Mouse (Mus musculus) lung, postnatal 14 days (tissue): ENCODE data around the gene Tmem126a.

ENCODE experiments used
- DNase-seq: peaks from one replicate; pipeline ENCODE4 v3.0.0; 2021

Tmem126a gene

DNA sequence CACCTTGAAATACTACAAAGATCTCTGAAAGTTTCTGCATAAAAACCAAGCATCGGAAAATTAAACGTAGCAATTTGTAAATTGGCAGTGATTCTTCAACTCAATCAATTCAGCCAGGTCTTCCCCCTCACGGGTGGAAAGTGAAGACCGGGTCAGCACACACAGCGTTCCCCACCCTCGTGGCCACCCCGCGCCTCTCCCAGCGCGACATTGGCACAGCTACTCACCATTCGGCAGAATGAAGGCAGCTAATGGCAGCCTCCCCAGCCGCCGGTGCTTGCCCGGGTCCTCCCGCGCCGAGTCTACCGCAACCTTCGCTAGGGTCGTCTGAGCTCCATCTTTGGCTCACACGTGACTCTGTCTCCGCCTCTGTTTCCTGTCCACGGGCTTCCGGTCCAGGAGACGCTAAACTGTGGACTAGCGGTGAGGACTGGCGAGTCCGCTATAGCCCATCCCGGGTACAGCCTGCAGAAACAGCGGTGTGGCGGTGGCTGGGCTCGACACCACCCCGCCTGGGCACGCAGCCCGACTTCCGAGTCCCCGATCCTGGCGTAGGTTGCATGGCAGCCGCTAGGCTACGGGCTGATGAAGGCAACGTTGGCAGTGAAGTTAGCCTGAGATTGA is at the start of gene Tmem126a:
Gene Tmem126a, minus strand, starts transcription at position 385 of the 624 bp plus-strand sequence.
- peak; percentile 81 for DNase-seq

DNA sequence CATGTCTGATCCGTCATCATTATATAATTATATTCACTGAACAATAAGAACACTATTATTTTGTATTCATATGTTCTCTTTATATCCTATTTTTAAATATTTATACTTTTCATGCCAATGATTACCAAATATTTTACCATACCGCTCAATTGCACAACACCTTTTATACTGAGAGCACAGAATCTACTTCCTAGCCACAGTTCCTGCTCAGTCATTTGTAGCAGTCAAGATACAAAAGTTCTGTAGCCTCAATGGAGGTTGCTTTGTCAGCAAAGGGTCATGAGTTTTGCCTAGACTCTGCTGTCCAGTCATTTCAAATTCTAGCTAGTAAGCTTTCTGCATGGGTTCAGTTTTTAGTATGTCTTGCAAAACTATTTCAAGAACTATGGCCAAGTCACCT is 25.6 kb upstream of the Tmem126a start:
- no peak for DNase-seq

DNA sequence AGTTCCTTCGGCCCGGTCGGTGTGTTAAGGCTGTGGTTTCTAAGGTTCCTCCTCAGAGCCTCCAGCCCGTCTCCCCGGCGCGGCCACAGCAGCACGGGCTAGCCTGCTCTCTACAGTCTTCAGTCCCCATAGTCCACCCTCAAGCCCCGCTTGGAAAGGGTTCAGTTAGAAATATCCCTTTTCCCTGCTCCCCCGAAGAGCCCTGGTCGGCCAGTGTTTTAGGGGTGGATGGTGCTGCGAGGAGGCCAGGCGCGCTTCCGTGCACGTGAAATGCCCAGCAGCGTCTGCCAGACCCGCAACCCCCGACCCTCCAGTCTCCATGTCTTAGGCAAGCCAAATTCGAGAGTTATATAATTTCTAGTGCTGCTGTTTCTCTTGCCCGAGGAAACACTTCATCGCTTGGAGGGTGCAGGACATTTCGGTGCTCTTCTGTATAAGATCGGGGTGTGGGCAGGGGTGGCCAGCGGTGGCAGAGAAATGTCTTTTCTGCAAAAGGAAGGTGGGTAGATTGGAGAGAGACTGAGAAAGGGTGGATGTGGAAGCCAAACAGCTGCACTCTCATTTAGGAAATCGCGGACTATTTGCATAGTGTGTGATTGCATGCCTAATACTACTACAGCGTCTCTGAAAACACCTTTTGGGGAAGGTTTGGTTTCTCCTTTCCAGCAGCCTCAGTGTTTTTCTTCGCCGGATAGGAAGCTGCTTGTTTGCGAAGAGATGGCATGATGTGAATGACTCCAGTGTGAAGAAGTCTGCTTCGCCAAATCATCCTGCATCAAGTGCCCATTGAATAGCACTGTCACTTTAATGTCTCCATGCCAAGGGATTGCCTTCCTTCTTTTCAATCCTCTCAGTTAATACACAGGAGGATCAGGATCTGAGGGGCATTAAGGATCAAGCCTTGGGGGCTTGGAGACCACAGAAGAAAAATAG is 19.6 kb upstream of the Tmem126a start, which contains the start of gene Dlg2:
Gene Dlg2, plus strand, starts transcription at position 360 of the 933 bp plus-strand sequence.
- DNase-seq: peak; percentile 9

DNA sequence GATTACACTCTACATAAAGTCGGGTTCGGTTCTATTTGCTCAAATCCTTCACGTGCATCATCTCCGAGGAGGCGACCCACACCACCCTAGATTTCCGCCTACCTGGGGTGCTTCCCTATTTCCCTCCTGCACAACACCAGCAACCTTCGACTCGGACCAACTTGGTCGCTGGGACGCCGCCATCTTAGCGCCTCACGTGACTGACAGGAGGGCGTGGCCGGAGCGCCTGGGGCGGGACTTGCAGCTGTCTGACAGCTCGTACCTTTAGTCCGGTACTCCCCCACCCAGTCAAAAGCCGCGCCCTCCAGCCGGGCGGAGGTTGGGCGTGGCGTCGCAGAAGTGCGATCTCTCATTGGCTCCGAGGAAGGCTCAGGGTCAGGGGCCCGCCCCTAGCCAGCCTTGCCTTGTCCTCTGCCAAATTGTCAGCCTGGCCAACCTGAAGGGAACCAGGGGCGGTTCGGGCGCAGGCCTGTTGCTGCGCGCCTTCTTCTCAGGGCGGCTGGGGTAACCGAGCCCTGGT is 18.8 kb upstream of the Tmem126a start, which contains the start of gene Tmem126b:
Gene Tmem126b, minus strand, starts transcription at position 209 of the 520 bp plus-strand sequence.
- peak; percentile 98 for DNase-seq

DNA sequence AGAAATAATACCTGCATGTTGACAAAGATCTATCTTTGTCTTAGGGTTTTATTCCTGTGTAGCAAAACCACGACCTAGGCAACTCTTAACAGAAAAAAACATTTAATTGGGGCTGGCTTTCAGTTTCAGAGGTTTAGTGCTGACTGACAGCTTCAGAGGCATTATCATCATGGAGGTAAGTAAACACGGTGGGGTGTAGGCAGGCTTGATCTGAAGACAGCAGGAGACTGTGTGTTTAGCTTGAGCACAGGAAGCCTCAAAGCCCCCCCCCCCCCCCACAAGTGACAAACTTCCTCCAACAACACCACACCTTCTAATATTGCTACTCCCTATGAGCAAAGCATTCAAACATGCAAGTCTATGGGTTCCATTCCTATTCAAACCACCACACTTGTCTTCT is 16.5 kb upstream of the Tmem126a start:
- DNase-seq: no peak

DNA sequence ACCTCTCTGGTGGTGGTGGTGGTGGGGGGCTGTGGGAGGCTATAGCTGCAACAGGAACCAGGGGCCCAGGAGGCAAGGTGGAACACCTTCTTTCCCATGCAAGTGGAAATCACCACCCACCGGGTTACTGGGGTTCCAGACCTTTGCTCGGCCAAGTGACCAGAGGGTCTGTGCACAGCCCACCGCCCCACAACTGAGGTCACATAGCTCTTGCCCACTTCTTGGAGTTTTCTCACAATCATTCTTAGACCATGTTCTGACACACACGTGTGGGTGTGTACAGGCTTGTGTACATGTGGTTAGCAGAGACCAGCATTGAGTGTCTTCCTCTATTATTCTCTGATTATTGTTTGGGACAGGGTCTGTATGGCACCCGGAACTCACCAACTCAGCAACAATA is 4.4 kb upstream of the Tmem126a start:
- DNase-seq: no peak

DNA sequence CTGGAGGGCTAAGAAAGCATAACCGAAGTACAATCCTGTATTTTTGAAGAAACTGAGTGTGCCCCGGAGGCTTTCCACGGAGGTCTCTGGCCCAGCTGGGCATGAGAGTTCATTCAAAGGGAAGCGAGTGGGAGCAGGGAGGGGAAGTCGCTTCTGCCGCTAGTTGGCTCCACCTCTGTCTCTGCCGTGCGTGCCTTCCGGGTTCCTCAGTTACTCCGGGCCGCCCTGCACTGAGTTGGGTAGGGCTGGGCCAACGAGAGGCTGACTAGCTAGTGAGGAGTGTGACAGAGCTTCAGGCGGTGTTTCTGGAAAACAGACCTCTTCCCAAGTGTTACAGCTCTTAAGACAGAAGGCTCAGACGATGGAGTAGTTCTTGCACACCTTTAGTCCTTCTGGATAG is 3.9 kb upstream of the Tmem126a start:
- peak; percentile 49 for DNase-seq

DNA sequence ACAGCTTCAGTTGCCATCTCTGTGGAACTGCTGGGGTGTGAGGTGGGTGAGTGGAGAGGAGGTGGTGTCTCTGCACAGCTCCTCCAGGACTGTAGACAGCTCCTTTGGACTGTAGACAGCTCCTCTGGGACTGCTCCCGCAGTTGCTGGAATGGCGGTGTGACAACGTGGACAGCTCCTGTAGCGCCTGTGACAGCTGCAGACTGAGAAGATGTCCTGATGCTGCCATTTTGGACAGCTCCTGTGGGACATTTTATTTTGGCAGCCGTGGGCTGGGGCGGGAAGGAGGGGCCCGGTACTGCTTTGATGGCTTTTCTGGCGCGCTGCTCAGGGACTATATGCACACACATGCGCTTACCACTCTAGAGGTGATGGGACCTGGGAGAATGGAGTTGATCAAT is 3.3 kb upstream of the Tmem126a start:
- DNase-seq: no peak

DNA sequence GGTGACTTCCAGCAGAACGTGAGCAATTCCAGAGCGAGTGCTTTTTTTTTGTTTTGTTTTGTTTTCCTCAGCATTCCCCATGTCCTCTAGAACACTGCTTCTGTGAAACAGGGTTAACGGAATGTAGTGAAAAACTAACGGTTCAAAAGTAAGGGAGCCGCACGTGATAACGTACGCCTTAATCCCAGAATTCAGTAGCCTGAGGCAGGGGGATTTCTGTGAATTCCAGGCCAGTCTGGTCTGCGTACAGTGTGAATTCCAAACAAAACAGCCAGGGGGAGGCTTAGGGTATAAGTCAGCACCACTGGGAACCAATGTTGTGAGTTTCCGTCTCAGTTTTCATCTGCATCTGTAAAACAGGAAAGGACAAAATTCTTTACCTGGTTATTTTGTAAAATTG is 488 bp upstream of the Tmem126a start:
- no peak for DNase-seq

DNA sequence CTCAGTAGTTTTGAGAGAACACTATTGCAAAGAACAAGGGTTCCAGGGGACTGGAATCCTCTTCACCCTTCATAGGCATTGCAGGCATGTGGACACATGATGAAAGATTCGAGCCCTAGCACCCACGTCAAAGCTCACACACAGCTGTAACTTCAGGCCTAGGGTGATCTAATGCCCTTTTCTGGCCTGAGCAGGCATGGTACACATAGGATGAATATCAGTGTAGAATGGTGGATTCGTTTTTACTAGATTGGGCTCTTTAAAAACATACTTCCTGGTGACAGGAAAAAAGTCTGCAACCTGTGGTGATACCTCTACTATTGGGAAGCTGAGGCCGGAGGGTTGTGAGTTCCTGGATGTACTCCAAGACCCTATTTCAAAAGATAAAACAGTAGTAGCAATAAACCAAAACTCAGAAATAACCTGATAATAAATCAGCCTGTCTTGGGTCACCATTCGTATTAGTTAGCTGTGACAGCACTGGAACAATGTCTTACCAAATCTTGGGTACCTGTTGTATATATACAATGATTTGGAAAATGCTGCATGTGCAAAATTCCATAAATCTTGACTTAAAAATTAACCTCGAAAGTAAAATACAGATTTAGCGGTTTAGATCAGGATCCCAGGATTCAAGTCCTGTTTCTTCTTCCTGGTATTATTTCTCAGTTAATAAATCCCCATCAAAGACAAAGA is 732 bp downstream of the Tmem126a start:
- no peak for DNase-seq

DNA sequence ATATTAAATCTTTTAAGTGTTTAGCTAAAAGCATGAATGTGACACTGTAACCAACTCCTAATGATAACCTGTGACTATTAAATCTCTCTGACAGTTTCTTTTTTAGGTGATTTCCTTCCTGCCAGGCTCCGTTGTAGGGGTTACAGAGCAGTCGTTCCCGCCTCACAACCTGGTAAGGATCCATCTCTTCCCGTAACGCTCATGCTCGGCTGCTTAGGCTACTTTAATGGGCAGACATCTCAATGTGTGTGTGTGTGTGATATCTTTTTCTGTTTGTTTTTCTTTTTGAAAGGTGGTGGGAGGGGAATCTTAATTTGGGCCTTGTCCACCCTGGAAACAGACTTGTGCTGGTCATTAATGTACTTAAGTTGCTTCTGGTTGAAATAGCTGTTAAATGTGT is 12.8 kb downstream of the Tmem126a start:
- no peak for DNase-seq

DNA sequence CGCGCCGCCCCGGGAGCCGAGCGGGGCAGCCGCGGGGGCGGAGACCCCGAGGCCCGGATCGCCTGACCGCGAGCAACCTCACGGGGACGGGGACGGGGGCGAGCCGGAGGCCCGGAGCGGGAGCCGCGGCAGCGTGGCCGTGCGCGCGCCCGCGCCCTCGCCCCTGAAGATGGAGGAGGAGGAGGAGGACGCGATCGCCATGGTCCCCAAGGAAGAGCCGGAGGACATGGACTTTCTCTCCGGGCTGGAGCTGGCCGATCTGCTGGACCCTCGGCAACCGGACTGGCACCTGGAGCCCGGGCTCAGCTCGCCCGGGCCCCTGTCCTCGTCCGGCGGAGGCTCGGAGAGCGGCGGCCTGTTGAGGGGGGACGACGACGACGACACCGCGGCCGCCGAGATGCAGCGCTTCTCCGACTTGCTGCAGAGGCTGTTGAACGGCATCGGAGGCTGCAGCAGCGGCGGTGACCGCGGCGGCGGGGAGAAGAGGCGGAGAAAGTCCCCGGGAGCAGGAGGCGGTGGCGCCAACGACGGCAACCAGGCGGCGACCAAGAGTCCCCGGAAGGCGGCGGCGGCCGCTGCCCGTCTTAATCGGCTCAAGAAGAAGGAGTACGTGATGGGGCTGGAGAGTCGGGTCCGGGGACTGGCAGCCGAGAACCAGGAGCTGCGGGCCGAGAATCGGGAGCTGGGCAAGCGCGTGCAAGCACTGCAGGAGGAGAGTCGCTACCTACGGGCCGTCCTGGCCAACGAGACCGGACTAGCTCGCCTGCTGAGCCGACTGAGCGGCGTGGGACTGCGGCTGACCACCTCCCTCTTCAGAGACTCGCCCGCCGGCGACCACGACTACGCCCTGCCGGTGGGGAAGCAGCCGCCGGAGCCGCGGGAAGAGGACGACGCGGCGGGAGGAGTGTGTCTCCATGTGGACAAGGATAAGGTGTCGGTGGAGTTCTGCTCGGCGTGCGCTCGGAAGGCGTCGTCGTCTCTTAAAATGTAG is 13.6 kb downstream of the Tmem126a start:
- DNase-seq: peak; percentile 74

DNA sequence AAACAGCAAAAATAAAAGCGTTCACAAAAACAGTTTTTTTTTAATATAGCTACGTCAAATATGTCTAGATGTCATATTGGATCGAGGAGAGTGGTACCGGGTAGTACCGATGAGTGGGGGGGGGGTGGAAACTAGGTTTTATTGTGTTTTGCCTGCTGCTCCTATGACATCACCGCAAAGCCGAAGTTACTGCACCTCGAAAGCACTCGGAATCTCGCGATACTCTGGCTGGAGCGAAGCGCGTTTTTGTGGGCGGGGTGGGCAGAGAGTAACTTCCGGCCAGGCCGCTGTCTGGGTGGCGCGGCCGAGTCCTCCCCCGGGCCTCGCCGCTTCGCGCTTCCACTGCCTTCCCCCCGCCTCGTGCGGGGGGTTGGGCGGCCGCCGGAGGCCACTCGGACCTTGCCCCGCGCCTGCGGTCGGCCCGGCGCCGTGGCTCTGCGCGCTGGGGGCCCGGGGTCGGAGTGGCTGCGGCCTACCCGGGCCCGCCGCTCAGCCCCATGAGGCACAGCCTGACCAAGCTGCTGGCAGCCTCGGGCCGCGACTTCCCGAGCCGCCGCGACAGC is 14.4 kb downstream of the Tmem126a start, which contains the start of gene Crebzf:
Gene Crebzf, plus strand, starts transcription at position 212 of the 563 bp plus-strand sequence.
- peak; percentile 97 for DNase-seq

DNA sequence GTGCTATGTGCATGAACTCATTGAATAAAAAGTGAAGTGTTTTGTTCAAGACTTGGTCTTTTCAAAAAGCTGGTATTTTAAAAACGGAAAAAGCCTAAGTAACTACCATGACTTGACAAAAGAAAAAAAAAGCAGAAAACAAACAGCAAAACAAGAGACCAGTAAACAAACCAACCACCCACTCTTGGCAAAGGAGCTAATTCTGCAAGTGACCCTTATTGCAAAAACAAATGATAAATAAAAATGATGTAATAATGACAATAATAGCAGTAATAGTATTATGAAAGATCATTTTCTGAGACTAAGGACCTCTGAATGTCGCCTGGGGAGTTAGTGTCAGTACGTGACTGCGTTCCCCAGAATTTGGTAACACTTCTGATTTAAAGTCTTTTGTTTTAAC is 15.0 kb downstream of the Tmem126a start:
- no peak for DNase-seq

DNA sequence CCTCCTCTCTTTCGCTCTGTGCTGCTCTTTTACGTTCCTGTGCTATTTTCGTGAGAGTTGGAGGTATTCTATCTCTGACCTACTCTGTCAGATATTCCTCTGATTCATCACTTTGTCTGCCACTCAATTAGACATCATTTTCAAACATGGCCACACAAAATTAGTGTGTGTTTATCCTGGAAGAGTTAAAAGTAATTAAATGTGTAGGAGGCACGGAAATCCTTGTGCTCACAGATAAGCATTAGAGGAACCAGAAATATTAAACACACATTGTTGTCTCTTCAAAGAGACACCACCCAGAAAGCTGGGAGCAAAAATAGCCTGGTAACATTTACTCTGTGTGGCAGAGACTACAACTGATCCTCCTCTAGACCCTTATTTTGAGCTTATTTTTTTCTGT is 17.0 kb downstream of the Tmem126a start:
- no peak for DNase-seq

DNA sequence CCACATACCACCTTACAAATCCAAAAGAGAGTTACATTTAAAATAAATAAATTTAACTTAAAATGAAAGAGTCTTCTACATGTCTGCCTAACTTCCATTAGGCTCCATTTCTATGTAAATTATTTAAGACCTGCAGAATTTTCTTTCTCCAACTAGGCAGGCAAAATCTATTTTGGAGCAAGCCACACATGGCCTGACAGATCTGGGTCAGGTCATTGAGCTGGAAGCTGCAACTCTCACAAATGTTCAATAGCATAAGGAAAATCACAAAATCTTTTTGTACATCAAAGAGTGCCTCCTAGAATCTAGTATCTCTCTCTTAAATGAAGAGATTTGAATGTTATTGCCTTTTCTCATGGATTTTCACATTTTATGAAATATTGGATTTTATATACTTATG is 24.8 kb downstream of the Tmem126a start:
- DNase-seq: no peak

DNA sequence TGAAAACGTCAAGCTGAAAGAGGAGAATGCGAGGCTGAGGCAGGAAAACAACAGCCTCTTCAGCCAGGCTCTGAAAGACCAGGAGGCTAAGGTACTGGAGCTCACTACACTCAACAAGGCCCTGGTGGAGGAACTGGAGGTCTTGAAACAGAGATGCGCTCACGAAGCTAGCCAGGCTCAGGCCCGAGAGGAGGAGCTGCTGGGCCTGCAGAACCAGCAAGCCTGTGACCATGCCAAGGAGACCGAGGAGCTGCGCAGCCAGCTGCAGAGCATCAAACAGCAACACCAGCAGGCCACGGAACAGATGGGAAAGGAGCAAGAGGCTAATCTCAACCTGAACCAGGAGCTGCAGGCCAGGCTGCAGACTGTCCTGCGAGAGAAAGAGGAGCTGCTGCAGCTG is 30.0 kb downstream of the Tmem126a start:
- DNase-seq: no peak

DNA sequence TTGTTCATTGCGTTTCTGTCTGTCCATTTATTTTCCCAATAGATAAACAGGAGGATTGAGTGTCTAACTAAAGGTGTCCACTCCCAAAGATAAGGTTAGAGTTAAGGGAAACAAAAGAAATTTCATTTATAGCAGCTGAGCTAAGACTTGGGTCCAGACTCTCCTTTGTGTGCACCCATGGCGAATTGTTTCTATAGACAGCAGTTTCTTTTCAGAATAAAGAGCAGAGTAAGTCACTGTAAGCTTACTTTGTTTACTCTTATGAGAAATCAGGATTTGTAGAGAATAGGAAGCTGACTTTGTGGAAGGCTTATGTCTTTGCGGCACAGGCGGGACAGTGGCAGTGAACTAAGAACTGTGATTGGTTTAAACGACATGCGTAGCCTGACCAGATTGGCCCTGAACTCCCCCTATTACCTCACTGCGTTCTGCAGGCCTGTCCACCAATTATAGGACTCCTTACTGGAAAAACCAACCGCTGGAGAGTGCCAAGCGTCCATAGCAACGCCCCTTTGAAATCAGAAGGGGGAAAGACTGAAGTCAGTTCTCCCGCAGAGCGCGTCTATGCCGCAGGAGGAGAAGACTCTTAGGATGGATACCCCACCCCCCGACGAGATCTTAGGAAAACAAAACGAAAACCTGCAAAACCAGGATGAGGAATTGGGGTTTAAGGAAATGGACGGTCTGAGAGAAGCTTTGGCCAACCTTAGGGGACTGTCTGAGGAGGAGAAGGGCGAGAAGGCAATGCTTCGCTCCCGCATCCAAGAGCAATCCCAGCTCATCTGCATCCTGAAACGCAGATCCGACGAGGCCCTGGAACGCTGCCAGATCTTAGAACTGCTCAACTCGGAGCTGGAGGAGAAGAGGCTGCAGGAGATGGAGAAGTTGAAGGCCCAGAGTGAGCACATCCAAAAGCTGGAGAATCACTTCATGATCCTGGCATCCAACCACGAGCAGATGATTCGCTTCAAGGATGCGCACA is 30.7 kb downstream of the Tmem126a start, which contains the start of gene Ccdc89:
Gene Ccdc89, plus strand, starts transcription at position 558 of the 982 bp plus-strand sequence.
- peak; percentile 82 for DNase-seq

DNA sequence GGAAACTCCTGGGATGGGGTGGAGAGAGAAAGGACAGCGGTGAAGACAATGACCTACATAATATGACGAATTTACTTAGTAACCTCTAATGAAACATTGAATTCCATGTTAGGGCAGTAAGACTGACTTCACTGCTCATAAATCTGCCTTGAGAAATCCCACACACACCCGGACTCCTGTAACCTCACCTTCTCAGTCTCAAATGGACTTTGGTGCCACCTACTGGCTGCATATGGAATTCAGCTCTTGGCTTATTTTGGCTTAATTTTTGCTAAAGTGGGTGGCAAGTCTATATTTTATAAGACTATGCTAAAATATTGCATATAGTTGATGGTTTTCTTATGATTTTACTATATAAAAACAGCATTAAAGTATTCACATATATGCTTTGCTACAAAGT is 47.1 kb downstream of the Tmem126a start:
- peak; percentile 78 for DNase-seq
